Mouse (Mus musculus) cortical plate, adult 2 months (tissue): ENCODE measurements around the gene Alb. TPM values are rescaled to one million over a fixed set of nuclear protein-coding genes. Genes with fewer than 3 reads are reported as not detected.

Experiments
- H3K27ac ChIP-seq: fragments of 200-500 bp; 2 replicates; pipeline ENCODE4 v1.5.1; 2012; ENCODE audit warnings: low read length, control low read depth, inconsistent platforms; ENCODE audit not compliant: insufficient read depth
- H3K4me1 ChIP-seq: fragments of 200-500 bp; 2 replicates; pipeline ENCODE4 v1.6.1; 2011; ENCODE audit warnings: low read length; ENCODE audit not compliant: control insufficient read depth, insufficient read depth
- H3K4me3 ChIP-seq: fragments of 200-500 bp; 2 replicates; pipeline ENCODE4 v1.5.1; 2011; ENCODE audit warnings: mild to moderate bottlenecking, low read length, control low read depth; ENCODE audit not compliant: insufficient read depth
- CTCF ChIP-seq: fragments of 200-500 bp; IDR thresholded peaks from 2 replicates; pipeline ENCODE4 v1.5.1; 2011; ENCODE audit warnings: mild to moderate bottlenecking, control low read depth, low read length; ENCODE audit not compliant: insufficient read depth; ENCODE audit errors: extremely low read depth
- POLR2A ChIP-seq: fragments of 200-500 bp; IDR thresholded peaks from 2 replicates; pipeline ENCODE4 v1.6.1; 2011; ENCODE audit warnings: mild to moderate bottlenecking, low read length, control low read depth; ENCODE audit not compliant: insufficient read depth; ENCODE audit errors: extremely low read depth
- polyA plus RNA-seq: library from polyadenylated mRNA; depleted of rRNA; stranded (reverse); fragments of >200 nt; gene quantifications from 2 replicates; pipeline ENCODE4 v1.2.3, GENCODE M21; 2012; rRNA removed

Alb gene
- polyA plus RNA-seq, 1 experiment = 0.19 TPM

DNA sequence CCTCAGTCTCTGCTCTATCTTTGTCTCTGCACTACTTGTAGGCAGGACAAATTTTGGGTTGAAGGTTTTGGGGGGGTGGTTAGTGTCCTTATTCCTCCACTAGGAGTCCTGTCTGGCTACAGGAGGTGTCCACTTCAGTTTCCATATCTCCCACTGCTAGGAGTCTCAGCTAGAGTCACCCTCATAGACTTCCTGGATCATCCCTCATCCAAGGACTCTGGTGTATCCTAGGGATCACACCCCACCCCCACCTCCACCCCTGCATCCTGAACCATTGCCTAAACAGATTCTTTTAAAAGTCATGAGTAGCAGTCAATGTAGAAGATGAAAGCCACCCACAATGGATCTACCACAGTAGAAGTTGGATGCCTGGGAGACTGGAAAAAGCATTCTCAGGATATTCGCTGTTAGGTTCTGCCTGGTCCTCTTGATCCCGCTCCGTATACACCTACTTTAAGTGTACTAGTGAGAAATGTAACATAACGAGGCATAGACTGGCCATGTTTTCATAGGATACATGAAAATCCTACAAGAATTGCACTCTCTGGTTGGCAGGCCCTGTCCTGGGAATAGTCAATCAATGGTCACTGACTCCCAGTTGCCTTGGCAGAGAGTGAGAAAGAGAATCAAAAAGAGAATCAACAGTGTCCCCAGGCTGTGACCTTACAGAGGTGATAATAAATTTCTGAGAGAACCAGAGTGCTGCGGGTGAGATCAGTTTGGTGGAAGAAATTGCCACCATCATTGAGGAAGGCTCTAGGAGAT, 49.3 kb downstream of the Alb start:
- no peak overlapping the region for H3K4me3 ChIP-seq
- no peak for TF ChIP-seq CTCF
- TF ChIP-seq POLR2A = no peak
- no peak overlapping the region for H3K27ac ChIP-seq
- H3K4me1 ChIP-seq = peaks cover 4% of the 10 kb centered on the region

DNA sequence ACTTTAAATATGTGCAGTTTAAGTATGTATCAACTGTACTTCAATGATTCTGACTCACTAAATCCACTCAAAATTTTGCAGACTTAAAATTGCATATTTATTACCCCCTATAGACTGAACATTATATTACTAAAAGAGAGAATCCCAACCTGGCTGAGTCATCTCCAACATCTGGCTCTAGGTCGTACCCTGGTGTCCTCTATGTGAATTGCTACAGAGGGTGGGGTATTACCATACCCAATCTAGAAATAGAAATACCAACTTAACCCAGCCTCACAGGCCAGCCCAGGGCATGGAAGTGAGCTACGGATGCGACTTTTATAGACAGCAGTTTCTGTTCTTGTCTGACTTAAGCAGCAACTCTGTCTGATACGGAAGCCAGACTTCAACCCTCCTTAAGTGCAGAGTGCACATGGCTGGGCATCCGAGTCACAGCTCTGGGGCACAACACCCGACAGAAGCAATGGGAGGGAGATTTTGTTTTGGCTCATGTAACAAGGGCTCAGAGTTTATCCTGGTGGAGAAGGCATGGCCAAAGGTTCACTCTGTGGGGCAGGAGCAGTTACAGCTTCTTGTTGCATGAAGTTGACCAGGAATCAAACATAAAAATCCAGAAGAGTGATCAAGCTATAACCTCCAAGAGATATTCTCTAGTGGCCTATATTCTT, 51.7 kb downstream of the Alb start:
- peaks cover under 1% of the 10 kb centered on the region for H3K4me1 ChIP-seq
- TF ChIP-seq CTCF (no peak), POLR2A (no peak)
- no peak overlapping the region for H3K27ac ChIP-seq
- no peak overlapping the region for H3K4me3 ChIP-seq

DNA sequence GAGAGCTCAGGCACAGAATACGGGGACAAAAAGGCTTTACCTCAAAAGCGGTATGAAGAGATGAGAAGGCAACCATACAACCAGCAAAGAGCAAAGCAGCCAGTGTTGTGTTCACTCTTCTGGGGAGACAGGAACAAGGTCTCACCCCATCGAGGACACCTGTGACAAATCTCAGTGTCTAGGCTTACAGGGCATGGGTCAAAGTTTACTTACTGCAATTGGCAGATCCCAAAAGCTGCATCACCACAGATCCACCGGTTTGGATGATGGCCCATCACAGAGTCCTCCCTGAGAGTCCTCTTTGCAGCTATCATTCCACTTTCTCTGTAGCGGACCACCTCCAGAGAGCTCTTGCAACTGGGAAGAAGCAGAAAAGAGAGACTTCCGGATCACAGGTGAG, 54.9 kb downstream of the Alb start:
- Histone ChIP-seq H3K4me1 (no peaks in the 10 kb centered on the region), H3K4me3 (no peak overlapping the region), H3K27ac (no peak overlapping the region)
- TF ChIP-seq CTCF (no peak), POLR2A (no peak)

DNA sequence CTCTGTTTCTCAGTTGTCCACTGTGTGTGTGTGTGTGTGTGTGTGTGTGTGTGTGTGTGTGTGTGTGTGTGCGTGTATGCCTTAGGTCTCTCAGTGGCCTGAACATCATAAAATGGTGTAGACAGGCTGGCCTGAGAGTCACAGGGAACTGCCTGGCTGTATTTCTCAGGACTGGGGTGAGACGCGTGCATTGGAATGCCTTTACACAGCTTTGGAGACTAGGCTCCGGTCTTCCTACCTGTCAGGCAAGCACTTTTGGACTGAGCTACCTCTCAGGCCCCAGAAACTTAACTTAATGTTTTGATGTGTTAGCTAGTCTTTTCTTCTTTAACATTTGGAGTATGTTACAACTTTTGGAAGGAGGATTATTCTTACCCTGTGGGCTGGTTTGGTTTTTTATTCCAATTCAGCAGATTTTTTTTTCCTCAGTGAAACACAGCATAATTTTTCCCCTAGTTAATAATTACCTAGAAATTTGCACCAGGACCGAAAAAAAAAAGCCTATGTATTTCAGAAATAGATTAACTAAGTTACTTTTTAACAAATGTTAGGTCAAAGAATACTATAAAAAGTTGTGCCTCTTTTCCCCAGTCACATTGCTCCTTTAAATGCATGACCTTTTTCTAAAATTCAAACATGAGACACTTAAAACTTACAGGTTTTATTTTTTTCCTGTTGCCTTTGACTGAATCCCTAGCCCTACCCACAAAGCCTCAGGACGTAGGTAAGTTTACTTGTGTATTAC, 57.8 kb downstream of the Alb start, which contains the start of gene Afm:
Gene Afm (plus strand): TSS at position 577 of the 745 bp plus-strand sequence.
- Histone ChIP-seq H3K4me1 (no peaks in the 10 kb centered on the region), H3K4me3 (no peak within 1 kb of the TSS), H3K27ac (no peak within 1 kb of the TSS)
- no peak for TF ChIP-seq POLR2A
- TF ChIP-seq CTCF = no peak

Other genes starting within 250 kb of the Alb start
- gene Cox18, start 236.9 kb upstream of the Alb start, polyA plus RNA-seq = 33.7 and 37.5 TPM in 2 replicates
- gene Ankrd17, start 94.3 kb upstream of the Alb start, polyA plus RNA-seq = 53.5 and 55.1 TPM in 2 replicates
- 1.5 and 2.2 TPM in 2 replicates for gene Gm9958, start 93.7 kb upstream of the Alb start, polyA plus RNA-seq
- gene Afp, start 29.8 kb downstream of the Alb start, polyA plus RNA-seq = 0.25 and 2.0 TPM in 2 replicates
- gene Afm, start 58.0 kb downstream of the Alb start, polyA plus RNA-seq = not detected in 2 replicates
- 0.11 and 0.13 TPM in 2 replicates for gene 5830473C10Rik, start 100.2 kb downstream of the Alb start, polyA plus RNA-seq
- gene Rassf6, start 179.8 kb downstream of the Alb start, polyA plus RNA-seq = 0.45 and 1.1 TPM in 2 replicates